16 mouse cellular contexts compared by ENCODE assay signal in genomic region chr19:53032647-53033046, GRCm38 (mm10). TPM values are rescaled to one million over a fixed set of nuclear protein-coding genes. Genes with fewer than 3 reads are reported as not detected.
DNase-seq lines count a peak whose midpoint lies in the region; ATAC-seq and TF ChIP-seq lines count a peak whose summit lies in the region.
"Had no signal": no experiment of that assay in that cellular context is flagged by ENCODE, and none has a peak within 500 bp of the region (broad histone marks: within the 10 kb centered on the region; RNA-seq: fewer than 3 reads in every experiment).

No protein-coding gene starts in this region.

- H3K4me2 ChIP-seq in liver, postnatal 0 days (ENCODE audit: low read depth, low read length) = peak overlapping the region; percentile 54
- H3K4me2 ChIP-seq in forebrain, embryonic 15.5 days (replicated peaks) = no peak overlapping the region
- H3K4me2 ChIP-seq: hindbrain, embryonic 15.5 days; limb, embryonic 15.5 days; stomach, embryonic 15.5 days had no signal

- no peak overlapping the region for H3K9ac ChIP-seq in liver, postnatal 0 days (replicated peaks)
- no peak overlapping the region for H3K9ac ChIP-seq in forebrain, embryonic 15.5 days (replicated peaks)
- H3K9ac ChIP-seq: hindbrain, embryonic 15.5 days; limb, embryonic 15.5 days; stomach, embryonic 15.5 days had no signal

- TF ChIP-seq POLR2A in kidney, adult 2 months (IDR thresholded peaks at IDR 0.05; ENCODE audit: low read depth, low read length) = no peak

- 34% methylated on average over 3 of the region's 3 CpGs for WGBS in kidney, adult 2 months
- WGBS in liver, postnatal 0 days (ENCODE audit: insufficient replicate concordance) = 44% methylated on average over 3 of the region's 3 CpGs
- WGBS in forebrain, embryonic 15.5 days = 87% methylated on average over 3 of the region's 3 CpGs

- ATAC-seq in liver, postnatal 0 days = peak; percentile 20; the same call in 1 of the 2 replicates
- no peak for ATAC-seq in forebrain, embryonic 15.5 days (replicated peaks)
- ATAC-seq: midbrain, embryonic 16.5 days had no signal

- no peak overlapping the region for H3K4me3 ChIP-seq in kidney, adult 2 months (ENCODE audit: insufficient read depth, low read depth, low read length)
- peak overlapping the region; percentile 52 for H3K4me3 ChIP-seq in erythroblast, embryonic 14.5 days (replicated peaks)
- H3K4me3 ChIP-seq in liver, postnatal 0 days (ENCODE audit: low read depth, low read length) = 0 out of 2 replicates have a peak overlapping the region, but pooled peaks have one; percentile 0
- H3K4me3 ChIP-seq in forebrain, embryonic 15.5 days = no peak overlapping the region
- H3K4me3 ChIP-seq: hindbrain, embryonic 15.5 days; layer of hippocampus, adult 2 months; limb, embryonic 15.5 days; stomach, embryonic 15.5 days had no signal

- TF ChIP-seq CTCF in kidney, adult 2 months (conservative IDR thresholded peaks at IDR 0.05; ENCODE audit: insufficient read depth, insufficient read length, low read depth, low read length) = no peak
- no peak for TF ChIP-seq CTCF in liver, postnatal 0 days (IDR thresholded peaks at IDR 0.05; ENCODE audit: low read depth)

- TF ChIP-seq EP300 in liver, postnatal 0 days (IDR thresholded peaks at IDR 0.05; ENCODE audit: low read depth) = no peak

- DNase-seq in kidney, adult 2 months = peak; percentile 90
- no peak for DNase-seq in kidney, postnatal 10 days
- DNase-seq in kidney, postnatal 14 days = peak; percentile 69
- no peak for DNase-seq in liver, postnatal 0 days
- DNase-seq in layer of hippocampus, adult 8-10 months (ENCODE audit: low spot score in 2 of 2) = no peak
- DNase-seq in left cerebral cortex, postnatal 4 days = no peak
- DNase-seq: cerebellum, adult 9-10 months; lung, postnatal 36 days; right cerebral cortex, postnatal 4 days had no signal

- intact Hi-C loops in left cerebral cortex, postnatal 4 days (cut with DNase I) = no loop called here

- no peaks in the 10 kb centered on the region for H3K9me3 ChIP-seq in erythroblast, embryonic 14.5 days (ENCODE audit: control insufficient read depth, low read length)
- no peaks in the 10 kb centered on the region for H3K9me3 ChIP-seq in liver, postnatal 0 days (ENCODE audit: low read length)
- no peaks in the 10 kb centered on the region for H3K9me3 ChIP-seq in forebrain, embryonic 15.5 days
- H3K9me3 ChIP-seq: hindbrain, embryonic 15.5 days; limb, embryonic 15.5 days; stomach, embryonic 15.5 days had no signal

- H3K27ac ChIP-seq in kidney, adult 2 months (ENCODE audit: insufficient read depth, low read depth, low read length) = peak overlapping the region; percentile 91
- H3K27ac ChIP-seq in liver, postnatal 0 days (ENCODE audit: low read depth) = peak overlapping the region; percentile 68
- no peak overlapping the region for H3K27ac ChIP-seq in forebrain, embryonic 15.5 days (replicated peaks)
- H3K27ac ChIP-seq: hindbrain, embryonic 15.5 days; layer of hippocampus, adult 2 months; limb, embryonic 15.5 days had no signal

- peaks cover 38% of the 10 kb centered on the region for H3K4me1 ChIP-seq in kidney, adult 2 months (ENCODE audit: control insufficient read depth, insufficient read depth, low read length)
- peaks cover 92% of the 10 kb centered on the region for H3K4me1 ChIP-seq in erythroblast, embryonic 14.5 days (ENCODE audit: control insufficient read depth)
- peaks cover 32% of the 10 kb centered on the region for H3K4me1 ChIP-seq in liver, postnatal 0 days (ENCODE audit: insufficient read depth)
- H3K4me1 ChIP-seq in forebrain, embryonic 15.5 days = peaks cover 9% of the 10 kb centered on the region

- no peaks in the 10 kb centered on the region for H3K36me3 ChIP-seq in kidney, adult 2 months (ENCODE audit: control insufficient read depth, insufficient read depth, low read length)
- peaks cover 75% of the 10 kb centered on the region for H3K36me3 ChIP-seq in erythroblast, embryonic 14.5 days (ENCODE audit: control insufficient read depth)
- H3K36me3 ChIP-seq in liver, postnatal 0 days (replicated peaks; ENCODE audit: insufficient read depth, low read length) = peaks cover 25% of the 10 kb centered on the region
- H3K36me3 ChIP-seq in forebrain, embryonic 15.5 days = 0 out of 2 replicates have a peak, but pooled peaks cover 4% of the 10 kb centered on the region

- H3K27me3 ChIP-seq in kidney, adult 2 months (replicated peaks; ENCODE audit: control insufficient read depth, insufficient read depth, low read length) = no peaks in the 10 kb centered on the region
- H3K27me3 ChIP-seq in erythroblast, embryonic 14.5 days (ENCODE audit: control insufficient read depth) = no peaks in the 10 kb centered on the region
- no peaks in the 10 kb centered on the region for H3K27me3 ChIP-seq in liver, postnatal 0 days (ENCODE audit: insufficient read depth, low read length)
- H3K27me3 ChIP-seq in forebrain, embryonic 15.5 days = no peaks in the 10 kb centered on the region
- H3K27me3 ChIP-seq: hindbrain, embryonic 15.5 days; limb, embryonic 15.5 days; stomach, embryonic 15.5 days had no signal

RNA-seq across cellular contexts. Expression of gene Xpnpep1, which starts 7.4 kb away (rescaled TPM):
- 250 and 253 TPM in 2 replicates for polyA plus RNA-seq in kidney, adult 2 months (2012; rRNA removed)
- 5.7 and 8.0 TPM in 2 replicates for polyA plus RNA-seq in erythroblast, embryonic 14.5 days (2012)
- polyA plus RNA-seq in liver, postnatal 0 days (2015; fragmentation: Nextera tagmentation; extraction: Ambion mirVana) = 55.4 and 62.0 TPM in 2 replicates
- polyA plus RNA-seq in forebrain, embryonic 15.5 days (2015; fragmentation: Nextera tagmentation; extraction: Ambion mirVana) = 130 and 136 TPM in 2 replicates
- total RNA-seq in layer of hippocampus, adult 8-10 months (2022) = 10 to 100 TPM; 72.1 to 84.8 (median 73.6) TPM
- 100 to 1,000 TPM; 123 to 124 TPM for total RNA-seq in left cerebral cortex, postnatal 4 days (2021)

Comparison
In these comparisons a context has a peak if more than half of its experiments do, and no peak if none do; other contexts are left out.
1. DNase-seq: peak in kidney, adult 2 months (single experiment) and kidney, postnatal 14 days (single experiment); none in kidney, postnatal 10 days (single experiment), liver, postnatal 0 days (single experiment), layer of hippocampus, adult 8-10 months (0 of 2) and left cerebral cortex, postnatal 4 days (single experiment).
2. H3K4me3 ChIP-seq: peak in erythroblast, embryonic 14.5 days (single experiment) and liver, postnatal 0 days (single experiment); none in kidney, adult 2 months (single experiment) and forebrain, embryonic 15.5 days (single experiment).